Mouse (Mus musculus): ENCODE results near the gene Crebl2.

The Crebl2 gene

GRCm38 (mm10) chr6:134876795-134877194 lies 46.8 kb downstream of the Crebl2 start:
- DNase-seq: peak; percentile 45

- no peak for DNase-seq
Observed at GRCm38 (mm10) chr6:134877276-134877675, 47.3 kb downstream of the Crebl2 start.

DNA sequence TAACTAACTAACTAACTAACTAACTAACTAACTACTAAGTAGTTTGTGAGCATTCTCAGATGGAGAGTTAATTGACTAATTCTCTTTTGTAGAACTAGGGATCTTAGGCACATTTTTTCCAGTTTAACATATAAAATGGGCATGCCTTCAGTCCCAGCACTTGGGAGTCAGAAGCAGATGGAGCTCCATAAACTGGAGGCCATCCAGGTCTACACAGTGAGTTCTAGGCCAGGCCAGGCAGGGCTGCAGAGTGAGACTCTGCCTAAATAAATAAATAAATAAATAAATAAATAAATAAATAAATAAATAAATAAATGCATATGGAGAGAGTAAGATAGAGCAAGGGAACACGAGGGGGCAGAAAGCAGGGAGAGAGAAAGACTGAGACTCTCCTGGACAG lies 47.9 kb downstream of the Crebl2 start:
- no peak for DNase-seq

DNA sequence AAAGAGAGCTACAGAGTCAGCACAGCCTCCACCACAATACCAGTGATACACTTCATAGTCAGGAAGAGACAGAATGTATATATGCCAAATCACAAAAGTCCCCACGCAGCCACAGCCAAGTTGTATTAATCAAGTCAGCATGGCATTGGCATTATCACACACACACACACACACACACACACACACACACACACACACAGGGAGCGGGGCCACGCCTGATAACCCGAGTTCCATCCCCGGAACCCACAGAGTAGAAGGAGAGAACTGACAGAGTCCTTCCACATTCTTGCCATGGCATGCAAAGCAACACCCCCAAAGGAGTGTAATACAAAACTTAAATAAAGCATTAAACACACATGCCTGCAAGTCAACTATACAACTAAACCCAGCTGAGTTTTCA lies 49.6 kb downstream of the Crebl2 start:
- DNase-seq: no peak

GRCm38 (mm10) chr6:134880046-134880445 lies 50.1 kb downstream of the Crebl2 start:
- no peak for DNase-seq

DNA sequence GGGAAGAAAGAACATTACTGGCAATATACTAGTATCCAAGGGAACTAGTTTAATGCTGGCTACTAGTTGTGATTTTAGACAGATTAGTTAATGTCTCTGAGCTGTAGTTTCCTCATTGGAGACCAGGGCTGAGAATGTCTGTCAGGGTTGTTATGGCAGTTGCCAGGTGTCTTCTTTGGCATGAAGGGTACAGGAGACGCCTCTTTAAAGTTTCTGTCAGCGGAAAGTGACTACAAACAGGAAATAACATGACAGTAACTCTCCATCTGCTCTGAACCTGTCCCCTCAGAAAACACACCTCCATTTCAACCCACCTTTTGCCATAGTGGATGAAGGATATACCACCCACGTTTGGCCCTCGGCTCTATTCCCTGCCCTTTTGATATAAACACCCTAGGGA lies 53.7 kb downstream of the Crebl2 start:
- no peak for DNase-seq

- no peak for DNase-seq
Observed at GRCm38 (mm10) chr6:134885515-134885914, 55.6 kb downstream of the Crebl2 start.

DNA sequence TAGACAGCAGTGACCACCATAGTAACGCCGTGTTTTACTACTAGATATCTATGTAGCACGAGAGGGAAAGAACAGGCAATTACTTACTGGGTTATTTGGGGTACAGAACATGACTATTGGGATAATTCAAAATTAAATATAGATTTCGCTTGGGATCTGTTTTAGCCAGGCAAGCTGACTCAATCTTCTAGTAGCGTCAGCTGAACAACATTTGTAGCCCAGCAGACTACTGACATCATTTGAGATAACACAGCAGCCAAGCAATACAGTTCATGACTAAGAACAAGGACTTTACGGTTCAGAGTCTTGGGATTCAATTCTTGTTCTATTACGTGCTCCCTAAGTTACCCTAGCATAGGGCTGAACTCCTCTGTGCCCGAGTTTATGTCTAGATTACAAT lies 56.5 kb downstream of the Crebl2 start:
- DNase-seq: no peak

DNA sequence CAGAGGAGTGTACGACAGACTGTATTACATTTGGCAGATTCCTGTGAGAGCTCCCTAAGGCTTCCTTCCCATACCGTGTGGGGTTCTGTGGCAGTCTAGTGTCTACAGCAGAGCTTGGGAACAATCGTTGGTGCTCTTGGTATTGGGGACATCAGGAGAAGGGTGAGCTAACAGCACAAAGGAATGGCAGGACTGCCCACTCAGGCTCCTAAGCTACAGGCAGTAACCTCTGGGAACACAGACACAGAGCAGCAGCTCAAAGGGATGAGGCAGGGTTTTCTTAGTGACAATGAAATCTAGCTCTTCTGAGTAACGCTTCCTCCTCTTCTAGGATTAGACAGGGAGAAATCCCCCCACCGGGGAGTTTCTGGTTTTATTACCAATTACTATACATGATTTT lies 57.1 kb downstream of the Crebl2 start:
- DNase-seq: no peak

- no peak for DNase-seq
Observed at GRCm38 (mm10) chr6:134887711-134888449, 57.9 kb downstream of the Crebl2 start.

GRCm38 (mm10) chr6:134888563-134889017 lies 58.6 kb downstream of the Crebl2 start:
- no peak for DNase-seq

DNA sequence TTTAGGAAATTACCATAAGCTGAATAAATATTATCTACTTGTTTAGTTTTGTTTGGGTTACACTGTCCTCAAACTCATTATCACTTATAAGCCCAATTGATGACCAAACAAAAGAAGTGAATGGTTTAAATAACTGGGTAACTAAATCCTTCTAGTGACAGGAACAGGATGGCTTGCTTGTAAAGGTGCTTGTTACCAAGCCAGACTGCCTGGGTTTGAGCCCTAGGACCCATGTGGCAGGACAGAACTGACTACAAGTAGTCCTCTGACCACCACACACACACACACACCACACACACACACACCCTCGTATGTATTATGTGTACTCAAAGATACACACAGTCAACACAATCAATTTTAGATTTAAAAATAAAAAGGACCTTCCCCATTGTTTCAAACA lies 59.8 kb downstream of the Crebl2 start:
- DNase-seq: no peak

GRCm38 (mm10) chr6:134890436-134890835 lies 60.5 kb downstream of the Crebl2 start:
- no peak for DNase-seq

GRCm38 (mm10) chr6:134896570-134897436 lies 66.8 kb downstream of the Crebl2 start:
- DNase-seq: peak; percentile 32

GRCm38 (mm10) chr6:134897443-134898094 lies 67.6 kb downstream of the Crebl2 start:
- DNase-seq: peak; percentile 99

GRCm38 (mm10) chr6:134898095-134898965 lies 68.4 kb downstream of the Crebl2 start, which contains the start of gene Gpr19:
TSS of gene Gpr19 (minus strand) at chr6:134898578.
- DNase-seq: peak; percentile 83

GRCm38 (mm10) chr6:134903368-134903767 lies 73.4 kb downstream of the Crebl2 start:
- no peak for DNase-seq

- DNase-seq: no peak
Observed at GRCm38 (mm10) chr6:134903891-134904884, 74.2 kb downstream of the Crebl2 start.

- no peak for DNase-seq
Observed at GRCm38 (mm10) chr6:134905811-134906210, 75.9 kb downstream of the Crebl2 start.

Measured in thymus, postnatal 25 days (tissue).